Mouse (Mus musculus) heart, adult 2 months (tissue): ENCODE measurements around the gene Tox2.

Source experiments
- CTCF ChIP-seq: fragments of 200-600 bp; IDR thresholded peaks from 2 replicates; pipeline ENCODE4 v1.8.1; 2022; ENCODE audit warnings: antibody characterized with exemption, mild to moderate bottlenecking, moderate library complexity
- EP300 ChIP-seq: fragments of 200-500 bp; IDR thresholded peaks from 2 replicates; pipeline ENCODE4 v1.6.1; 2011; ENCODE audit warnings: low read depth, low read length, control low read depth; ENCODE audit not compliant: insufficient read depth

- TF ChIP-seq CTCF (no peak), EP300 (no peak)
Measured at GRCm38 (mm10) chr2:163194543-163194942, 8.4 kb upstream of the Tox2 start.
